Mouse (Mus musculus) intestine, embryonic 16.5 days (tissue): ENCODE results near the gene Arsg. TPM values are rescaled to one million over a fixed set of nuclear protein-coding genes. Genes with fewer than 3 reads are reported as not detected.
A peak's percentile ranks its signal among the peaks of the same experiment; 100 is the strongest.

Source experiments
- ATAC-seq: fragments of 200-750 bp; cut with Nextera tagmentation; 2 replicates; pipeline ENCODE4 v1.8.0; 2017; ENCODE audit warnings: moderate TSS enrichment, moderate library complexity
- H3K27ac ChIP-seq: fragments of 300-500 bp; sonication (generic); 2 replicates; pipeline ENCODE4 v1.5.1; 2014; ENCODE audit warnings: mild to moderate bottlenecking, low read length
- H3K27me3 ChIP-seq: fragments of 300-500 bp; sonication (generic); replicated peaks from 2 replicates; pipeline ENCODE4 v1.6.1; 2014; ENCODE audit warnings: low read length, control low read depth, mixed read lengths; ENCODE audit not compliant: control insufficient read depth, insufficient read depth
- H3K36me3 ChIP-seq: fragments of 300-500 bp; sonication (generic); 2 replicates; pipeline ENCODE4 v1.6.1; 2014; ENCODE audit warnings: low read length, control low read depth; ENCODE audit not compliant: control insufficient read depth, insufficient read depth
- H3K4me1 ChIP-seq: fragments of 300-500 bp; sonication (generic); 2 replicates; pipeline ENCODE4 v1.6.1; 2014; ENCODE audit warnings: low read length, control low read depth, mixed read lengths; ENCODE audit not compliant: control insufficient read depth, insufficient read depth
- H3K4me2 ChIP-seq: fragments of 300-500 bp; sonication (generic); 2 replicates; pipeline ENCODE4 v1.6.1; 2014; ENCODE audit warnings: low read depth, low read length, control low read depth
- H3K4me3 ChIP-seq: fragments of 300-500 bp; sonication (generic); 2 replicates; pipeline ENCODE4 v1.5.1; 2014; ENCODE audit warnings: mild to moderate bottlenecking, low read length
- H3K9ac ChIP-seq: fragments of 300-500 bp; sonication (generic); 2 replicates; pipeline ENCODE4 v1.6.1; 2014; ENCODE audit warnings: low read depth, low read length
- H3K9me3 ChIP-seq: fragments of 300-500 bp; sonication (generic); 2 replicates; pipeline ENCODE4 v1.6.1; 2016; ENCODE audit warnings: low read length, control low read depth; ENCODE audit not compliant: control insufficient read depth
- WGBS: fragments of 180-500 bp; shearing (Covaris S2); extraction: QIAGEN DNeasy Blood & Tissue Kit; methylation state at CpG from one replicate; pipeline ENCODE4 v1.1.7; 2014; 5-methylcytosine and 5-hydroxymethylcytosine counted together
- polyA plus RNA-seq: library from polyadenylated mRNA; unstranded; fragments of >200 nt; fragmentation: Nextera tagmentation; extraction: Ambion mirVana; gene quantifications from 2 replicates; pipeline ENCODE4 v1.2.1, GENCODE M21; 2015

Arsg gene
- polyA plus RNA-seq, 1 experiment from 2014 or later, result 3.1 TPM

GRCm38 (mm10) chr11:109474836-109475235 lies 1.7 kb downstream of the Arsg start:
- Histone ChIP-seq H3K9me3 (no peaks in the 10 kb centered on the region), H3K4me1 (peaks cover 9% of the 10 kb centered on the region; the same call in 1 of the 2 replicates)
- ATAC-seq, result no peak

GRCm38 (mm10) chr11:109475717-109476116 lies 2.5 kb downstream of the Arsg start:
- Histone ChIP-seq H3K4me3 (no peak overlapping the region), H3K9me3 (no peaks in the 10 kb centered on the region), H3K36me3 (no peaks in the 10 kb centered on the region), H3K4me2 (no peak overlapping the region), H3K4me1 (peaks cover 3% of the 10 kb centered on the region; the same call in 1 of the 2 replicates), H3K27ac (no peak overlapping the region), H3K27me3 (no peaks in the 10 kb centered on the region), H3K9ac (no peak overlapping the region)
- ATAC-seq, result no peak
- WGBS, result 81% methylated on average over 4 of the region's 4 CpGs

More at GRCm38 (mm10) chr11:109474836-109475235, 1.7 kb downstream of the Arsg start:
- no peak overlapping the region for H3K4me2 ChIP-seq
- no peaks in the 10 kb centered on the region for H3K27me3 ChIP-seq
- WGBS, result 89% methylated on average over 13 of the region's 13 CpGs
- no peak overlapping the region for H3K4me3 ChIP-seq
- no peak overlapping the region for H3K27ac ChIP-seq
- no peaks in the 10 kb centered on the region for H3K36me3 ChIP-seq
- no peak overlapping the region for H3K9ac ChIP-seq

- no peak for ATAC-seq
- Histone ChIP-seq H3K36me3 (no peaks in the 10 kb centered on the region), H3K4me2 (no peak overlapping the region)
Observed at GRCm38 (mm10) chr11:109476241-109476640, 3.1 kb downstream of the Arsg start.

GRCm38 (mm10) chr11:109476653-109477052 lies 3.5 kb downstream of the Arsg start:
- Histone ChIP-seq H3K4me2 (no peak overlapping the region), H3K36me3 (no peaks in the 10 kb centered on the region), H3K4me3 (no peak overlapping the region), H3K9ac (no peak overlapping the region), H3K4me1 (no peaks in the 10 kb centered on the region), H3K27me3 (no peaks in the 10 kb centered on the region), H3K9me3 (no peaks in the 10 kb centered on the region), H3K27ac (no peak overlapping the region)
- WGBS, result 63% methylated on average over 6 of the region's 6 CpGs
- ATAC-seq, result no peak

More at GRCm38 (mm10) chr11:109476241-109476640, 3.1 kb downstream of the Arsg start:
- Histone ChIP-seq H3K9ac (no peak overlapping the region), H3K27me3 (no peaks in the 10 kb centered on the region), H3K4me1 (no peaks in the 10 kb centered on the region), H3K27ac (no peak overlapping the region), H3K9me3 (no peaks in the 10 kb centered on the region), H3K4me3 (no peak overlapping the region)
- 64% methylated on average over 2 of the region's 2 CpGs for WGBS

- no peak for ATAC-seq
- 43% methylated on average over 16 of the region's 16 CpGs for WGBS
- no peaks in the 10 kb centered on the region for H3K9me3 ChIP-seq
- H3K4me2 ChIP-seq, result no peak overlapping the region
- no peak overlapping the region for H3K27ac ChIP-seq
- no peaks in the 10 kb centered on the region for H3K27me3 ChIP-seq
- H3K4me1 ChIP-seq, result no peaks in the 10 kb centered on the region
- no peak overlapping the region for H3K4me3 ChIP-seq
- no peak overlapping the region for H3K9ac ChIP-seq
- H3K36me3 ChIP-seq, result no peaks in the 10 kb centered on the region
Observed at GRCm38 (mm10) chr11:109477606-109478380, 4.6 kb downstream of the Arsg start.

GRCm38 (mm10) chr11:109479575-109480285 lies 6.6 kb downstream of the Arsg start:
- no peak for ATAC-seq
- Histone ChIP-seq H3K4me3 (no peak overlapping the region), H3K4me2 (no peak overlapping the region), H3K9ac (no peak overlapping the region), H3K27ac (no peak overlapping the region), H3K9me3 (no peaks in the 10 kb centered on the region), H3K36me3 (no peaks in the 10 kb centered on the region), H3K27me3 (no peaks in the 10 kb centered on the region), H3K4me1 (no peaks in the 10 kb centered on the region)
- 69% methylated on average over 16 of the region's 16 CpGs for WGBS

DNA sequence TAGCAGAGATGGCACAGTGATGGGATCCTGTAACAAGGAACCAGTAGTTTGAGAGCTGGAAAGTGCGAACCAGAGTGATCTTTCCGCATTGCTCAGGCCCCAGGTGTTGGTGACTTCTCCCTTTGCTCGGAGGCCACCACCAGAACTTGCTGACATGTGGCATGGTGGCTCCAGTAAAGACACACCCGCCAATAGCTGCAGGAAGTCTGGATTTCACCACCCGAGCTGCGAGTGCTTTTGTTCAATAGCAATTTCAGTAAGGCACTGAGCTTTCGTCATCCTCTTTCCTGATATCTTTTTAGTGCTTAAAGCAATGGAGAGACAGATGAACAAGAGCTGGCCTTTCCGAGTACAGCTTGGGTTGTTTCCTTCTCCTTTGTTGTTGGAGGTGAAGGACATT lies 7.3 kb downstream of the Arsg start:
- Histone ChIP-seq H3K9me3 (no peaks in the 10 kb centered on the region), H3K9ac (no peak overlapping the region), H3K27ac (no peak overlapping the region), H3K4me2 (no peak overlapping the region), H3K27me3 (no peaks in the 10 kb centered on the region), H3K4me3 (no peak overlapping the region), H3K36me3 (no peaks in the 10 kb centered on the region), H3K4me1 (no peaks in the 10 kb centered on the region)
- no peak for ATAC-seq
- WGBS, result 72% methylated on average over 8 of the region's 8 CpGs

DNA sequence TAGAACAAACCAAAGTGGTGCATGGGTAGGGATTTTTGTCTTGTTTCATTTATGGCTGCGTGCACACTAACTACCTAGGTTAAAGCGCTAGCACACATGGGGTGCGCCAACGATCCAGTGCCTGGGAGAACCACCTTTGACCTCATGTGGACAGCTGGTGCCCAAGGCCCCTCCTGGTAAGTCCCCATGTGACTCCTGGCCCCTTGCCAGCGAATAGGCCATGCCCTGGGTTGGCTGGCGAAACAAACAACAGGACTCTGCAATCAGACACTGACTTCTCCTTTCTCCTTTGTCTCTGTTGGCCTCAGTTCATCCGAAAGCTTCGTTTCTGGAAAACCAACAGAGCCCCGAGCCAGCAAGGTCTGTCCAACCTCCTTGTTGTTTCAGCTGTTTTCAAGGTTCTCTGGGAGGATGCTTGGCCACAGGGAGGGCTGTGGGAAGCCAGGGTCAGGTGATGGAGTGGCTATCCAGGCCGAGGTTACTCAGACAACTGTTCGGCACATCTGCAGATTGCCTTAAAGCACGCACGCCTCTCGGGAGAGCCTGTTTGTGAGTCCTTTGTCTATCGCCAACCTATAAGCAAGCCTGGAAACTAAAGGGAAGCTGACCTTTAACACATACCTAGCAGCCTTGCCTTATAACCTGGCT lies 12.3 kb downstream of the Arsg start:
- no peaks in the 10 kb centered on the region for H3K4me1 ChIP-seq
- no peak overlapping the region for H3K9ac ChIP-seq
- 0 out of 2 replicates have a peak, but pooled peaks have one; percentile 41 for ATAC-seq
- H3K27ac ChIP-seq, result no peak overlapping the region
- 82% methylated on average over 15 of the region's 15 CpGs for WGBS
- H3K9me3 ChIP-seq, result no peaks in the 10 kb centered on the region
- H3K27me3 ChIP-seq, result no peaks in the 10 kb centered on the region
- no peaks in the 10 kb centered on the region for H3K36me3 ChIP-seq
- no peak overlapping the region for H3K4me2 ChIP-seq
- no peak overlapping the region for H3K4me3 ChIP-seq

- 51% methylated on average over 1 of the region's 1 CpGs for WGBS
- Histone ChIP-seq H3K4me3 (no peak overlapping the region), H3K27me3 (no peaks in the 10 kb centered on the region), H3K4me1 (no peaks in the 10 kb centered on the region), H3K27ac (no peak overlapping the region), H3K4me2 (no peak overlapping the region), H3K9ac (no peak overlapping the region), H3K9me3 (no peaks in the 10 kb centered on the region), H3K36me3 (no peaks in the 10 kb centered on the region)
- no peak for ATAC-seq
Observed at GRCm38 (mm10) chr11:109487111-109487510, 13.9 kb downstream of the Arsg start.
